Mouse (Mus musculus) mouse trophoblast stem cell (cell line): ENCODE measurements around the gene Hdac10.

Source experiments
- in situ Hi-C, 2 experiments: fragments of 300-500 bp; cut with MseI, MboI; formaldehyde crosslinking; loops; 2 replicates in 1 of 2; 3 replicates in 1 of 2; pipeline ENCODE4 v1.15.1; 2025

Gene Hdac10

GRCm38 (mm10) chr15:89124312-89124711, 4.2 kb downstream of the Hdac10 start:
- in situ Hi-C loops = no loop called here

GRCm38 (mm10) chr15:89123595-89123994, 4.9 kb downstream of the Hdac10 start:
- in situ Hi-C loops = no loop called here

- in situ Hi-C loops = no loop called here
These were observed 5.7 kb downstream of the Hdac10 start, which contains the start of gene Tubgcp6 for GRCm38 (mm10) chr15:89122649-89123366. TSS of gene Tubgcp6 (minus strand) at chr15:89123112.

DNA sequence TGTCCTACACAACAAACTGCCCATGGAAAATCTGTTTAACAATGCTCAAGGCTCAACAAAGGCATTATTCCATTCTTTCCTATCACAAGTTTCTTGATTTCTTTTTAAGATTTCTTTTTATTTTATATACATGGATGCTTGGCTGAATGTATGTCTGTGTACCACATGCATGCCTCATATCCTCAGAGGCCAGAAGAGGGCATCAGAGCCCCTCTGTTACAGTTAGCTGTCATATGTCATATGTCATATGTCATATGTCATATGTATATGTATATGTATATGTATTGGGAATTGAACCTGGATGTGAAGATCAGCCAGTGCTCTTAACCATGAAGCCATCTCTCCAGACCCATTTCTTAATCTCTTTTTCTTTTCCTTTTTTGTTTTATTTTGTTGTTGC, 10.5 kb downstream of the Hdac10 start:
- in situ Hi-C loops = no loop called here

DNA sequence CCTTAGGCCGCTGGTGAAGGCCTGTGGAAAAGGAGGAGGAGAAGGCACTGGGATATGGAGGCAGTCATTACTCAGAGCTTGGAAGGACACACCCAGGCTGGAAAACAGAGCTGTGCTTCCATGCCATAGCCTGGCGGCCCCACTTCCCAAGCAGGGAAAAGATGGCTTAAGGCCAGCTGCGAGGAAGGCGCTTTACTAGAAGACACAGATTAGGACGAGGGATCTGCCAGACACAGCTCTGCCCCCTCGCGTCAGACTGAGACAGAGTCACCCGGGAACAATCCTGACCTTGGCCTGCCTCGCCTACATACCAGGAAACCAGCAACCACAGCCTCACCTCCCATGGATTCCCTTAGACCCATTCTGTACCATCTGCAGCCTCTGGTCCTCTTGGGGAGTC, 18.4 kb downstream of the Hdac10 start:
- in situ Hi-C loops = no loop called here

- in situ Hi-C loops = no loop called here
These were observed 21.5 kb downstream of the Hdac10 start for GRCm38 (mm10) chr15:89106976-89107375.

DNA sequence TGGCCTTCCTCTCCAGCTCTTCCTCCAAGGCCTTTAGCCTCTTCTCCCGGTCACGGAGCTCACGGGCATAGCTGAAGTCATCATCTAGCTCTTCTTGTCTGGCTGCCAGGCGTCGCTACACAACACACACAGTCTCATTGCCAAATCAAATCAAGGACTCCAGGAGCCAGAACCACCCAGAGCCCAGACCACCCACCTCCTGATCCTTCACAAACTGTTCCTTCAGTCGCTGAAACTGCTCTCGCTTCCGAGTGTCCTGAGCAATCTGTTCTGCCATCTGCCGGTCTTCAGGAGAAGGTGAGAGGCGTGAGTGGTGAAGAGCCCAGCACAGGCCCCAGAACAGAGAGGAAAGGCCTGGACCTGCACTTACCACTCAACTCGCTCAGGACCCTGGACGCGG, 22.4 kb downstream of the Hdac10 start:
- in situ Hi-C loops = no loop called here

DNA sequence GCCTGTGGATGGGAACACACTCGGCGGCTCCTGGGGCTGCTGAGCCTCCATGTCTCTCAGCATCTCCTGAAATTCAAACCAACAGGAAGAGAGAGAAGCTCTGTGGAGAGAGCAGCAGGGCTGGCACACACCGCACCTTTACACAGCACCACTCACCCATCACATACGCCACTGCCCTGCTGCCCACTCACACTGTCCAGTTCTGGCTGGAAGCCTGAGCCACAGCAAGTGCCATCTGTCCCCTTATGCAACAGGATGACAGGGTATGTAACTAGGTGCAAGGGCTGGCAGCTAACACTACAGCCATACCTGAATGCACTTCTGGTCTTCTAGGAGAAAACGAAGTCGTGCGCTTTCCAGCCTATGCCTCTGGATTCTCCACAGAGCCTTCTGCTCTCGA, 24.1 kb downstream of the Hdac10 start:
- in situ Hi-C loops = no loop called here

- in situ Hi-C loops = no loop called here
These were observed 24.6 kb downstream of the Hdac10 start for GRCm38 (mm10) chr15:89103921-89104320.

- in situ Hi-C loops = no loop called here
These were observed 25.9 kb downstream of the Hdac10 start for GRCm38 (mm10) chr15:89102646-89103045.

DNA sequence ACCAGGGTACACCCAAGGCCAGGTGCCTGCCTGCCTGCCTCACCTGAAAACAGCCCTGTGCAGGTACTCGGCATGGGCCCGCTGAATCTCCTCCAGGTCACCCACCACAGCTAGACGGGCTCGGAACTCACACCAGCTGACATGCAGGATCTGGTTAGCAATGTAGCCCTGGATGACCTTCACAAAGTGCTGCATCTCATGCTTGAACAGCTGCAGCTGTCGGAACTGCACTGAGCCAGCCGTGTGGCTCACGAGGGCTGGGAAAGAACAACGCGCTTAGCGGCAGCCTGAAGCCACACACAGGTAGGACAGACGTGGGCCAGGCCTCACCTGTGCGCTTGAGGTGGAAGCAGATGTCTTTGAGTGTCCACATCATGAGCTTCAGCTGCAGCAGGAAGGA, 27.7 kb downstream of the Hdac10 start:
- in situ Hi-C loops = no loop called here

DNA sequence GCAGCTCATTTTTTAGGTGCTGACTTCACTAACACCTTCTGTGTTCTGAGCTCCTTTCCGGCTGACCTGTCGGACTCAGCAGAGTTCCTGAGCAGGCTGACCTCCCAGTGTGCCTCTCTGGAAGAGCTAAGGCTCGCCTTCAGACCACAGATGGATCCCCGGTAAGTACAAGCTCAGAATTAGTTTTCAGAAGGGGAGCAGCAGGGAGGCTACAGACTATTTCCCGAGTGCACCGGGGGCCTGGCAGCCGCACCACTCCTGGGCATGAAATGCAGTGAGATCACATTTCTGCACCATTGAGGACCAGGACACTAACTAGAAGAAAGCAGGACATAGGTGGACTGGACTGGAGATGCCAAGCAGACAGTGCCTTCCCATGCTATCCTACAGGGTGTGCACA, 29.9 kb downstream of the Hdac10 start:
- in situ Hi-C loops = no loop called here

DNA sequence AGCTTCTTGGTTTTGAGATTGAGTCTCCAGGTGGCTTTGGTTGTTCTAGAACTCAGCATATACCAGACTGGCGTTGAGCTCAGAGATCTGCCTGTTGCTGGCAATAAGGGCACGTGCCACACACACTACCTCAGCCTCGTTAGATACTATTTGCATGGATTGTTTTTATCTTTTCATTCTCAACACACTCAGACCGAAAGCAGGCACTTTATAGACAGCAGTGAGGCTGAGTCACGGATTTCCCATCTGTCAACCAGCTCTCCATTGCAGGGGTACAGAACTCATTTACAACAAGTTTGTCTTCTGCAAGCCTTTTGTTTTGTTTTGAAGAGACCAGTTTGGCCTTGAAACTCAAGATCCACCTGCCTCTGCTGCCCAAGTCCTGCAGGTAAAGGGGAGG, 31.1 kb downstream of the Hdac10 start:
- in situ Hi-C loops = no loop called here

DNA sequence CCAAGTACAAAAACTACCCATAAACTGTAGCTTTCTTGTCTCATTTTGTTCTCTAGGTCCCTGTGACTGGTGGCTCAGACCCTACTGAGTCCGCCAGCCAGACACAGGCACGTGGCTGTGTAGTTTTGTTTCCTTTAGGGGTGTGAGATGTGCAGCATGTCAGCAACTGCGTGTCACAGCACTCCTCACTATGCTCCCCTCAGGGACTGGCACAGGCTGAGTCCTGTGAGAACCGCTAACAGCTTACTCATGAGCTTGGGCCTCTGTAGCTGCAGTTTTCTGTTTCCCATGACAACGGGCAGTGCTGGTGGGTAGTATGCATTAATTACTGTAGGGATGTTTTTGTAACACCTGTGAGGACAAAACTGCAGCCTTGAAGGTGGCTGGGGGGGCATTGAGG, 36.3 kb downstream of the Hdac10 start:
- in situ Hi-C loops = no loop called here

DNA sequence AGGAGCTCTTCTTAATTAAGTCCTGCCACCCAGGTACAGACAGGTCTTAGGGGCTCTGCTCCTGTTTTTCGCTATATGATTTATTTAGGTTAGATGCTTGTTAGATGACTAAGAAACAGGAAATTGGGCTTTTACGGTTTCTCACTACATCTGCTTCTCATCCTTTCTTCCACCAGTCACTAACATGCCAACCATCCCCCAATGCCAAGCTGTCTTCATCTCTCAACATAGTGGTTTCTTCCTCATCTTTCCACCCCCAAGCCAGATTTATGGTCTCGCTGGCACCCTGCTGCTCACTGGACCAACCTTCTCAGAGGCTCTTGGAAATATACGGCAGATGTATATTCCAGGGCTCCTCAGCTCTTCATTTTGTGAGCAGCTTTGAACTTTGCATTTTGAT, 37.8 kb downstream of the Hdac10 start:
- in situ Hi-C loops = no loop called here

DNA sequence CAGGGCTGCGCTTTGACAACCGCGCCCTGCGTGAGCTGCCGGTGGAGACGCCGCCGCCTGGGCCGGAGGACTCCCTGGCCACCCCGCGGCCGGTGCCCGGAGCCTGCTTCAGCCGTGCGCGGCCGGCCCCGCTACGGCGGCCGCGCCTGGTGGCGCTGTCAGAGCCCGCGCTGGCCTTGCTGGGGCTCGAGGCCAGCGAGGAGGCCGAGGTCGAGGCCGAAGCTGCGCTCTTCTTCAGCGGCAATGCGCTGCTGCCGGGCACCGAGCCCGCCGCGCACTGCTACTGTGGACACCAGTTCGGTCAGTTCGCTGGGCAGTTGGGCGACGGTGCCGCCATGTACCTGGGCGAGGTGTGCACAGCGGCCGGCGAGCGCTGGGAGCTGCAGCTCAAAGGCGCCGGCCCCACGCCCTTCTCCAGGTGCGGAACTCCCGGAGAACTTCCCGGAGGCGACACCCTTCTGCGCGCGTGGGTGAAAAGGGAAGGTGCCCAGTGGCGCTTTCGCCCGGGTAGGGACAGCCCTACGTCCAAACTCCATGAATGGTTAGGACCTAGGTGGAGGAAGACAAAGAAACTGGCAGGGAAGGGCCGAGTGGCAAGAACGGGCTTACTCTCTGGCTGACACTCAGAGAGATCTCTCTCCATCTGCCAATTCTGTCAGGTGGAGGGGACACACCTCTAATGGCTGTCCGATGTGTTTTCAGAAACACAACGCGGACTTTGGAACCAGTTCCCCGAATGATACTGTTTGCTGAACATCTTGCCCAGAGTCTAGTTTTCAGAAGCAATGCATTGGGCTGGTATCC, 39.0 kb downstream of the Hdac10 start:
- in situ Hi-C loops = no loop called here

DNA sequence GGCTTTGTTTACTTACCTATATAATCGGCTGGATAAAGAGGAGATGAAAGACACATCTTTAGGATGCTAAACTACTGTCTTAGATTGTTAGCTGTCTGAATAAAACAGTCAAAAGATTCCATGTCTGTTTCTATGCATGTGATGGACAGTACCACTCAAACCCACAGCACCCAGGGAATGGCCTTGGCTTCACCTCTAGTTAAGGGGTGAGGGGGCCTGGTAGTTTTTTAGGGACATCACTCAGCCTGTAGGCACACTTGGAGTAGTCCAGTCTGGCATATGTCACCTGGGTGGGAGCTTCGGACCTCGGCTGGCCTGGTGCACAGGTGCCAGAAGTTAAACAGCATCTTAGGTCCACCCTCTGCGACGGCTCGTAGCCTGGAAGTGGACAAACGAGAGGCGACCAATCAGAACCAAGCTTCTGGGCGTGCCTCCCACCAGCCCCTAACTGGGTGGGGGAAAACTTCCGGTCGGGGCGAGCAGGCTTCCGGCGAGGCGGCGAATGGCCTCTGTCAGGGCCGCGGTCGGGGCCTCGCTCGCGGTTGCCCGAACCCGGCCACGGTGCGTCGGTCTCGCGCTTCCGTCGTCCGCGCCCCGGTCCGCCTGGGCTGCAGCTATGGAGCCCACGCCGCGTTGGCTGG, 39.8 kb downstream of the Hdac10 start, which contains the start of gene Selenoo:
Gene Selenoo, plus strand, starts transcription at position 478 of the 641 bp plus-strand sequence.
- in situ Hi-C loops = no loop called here

DNA sequence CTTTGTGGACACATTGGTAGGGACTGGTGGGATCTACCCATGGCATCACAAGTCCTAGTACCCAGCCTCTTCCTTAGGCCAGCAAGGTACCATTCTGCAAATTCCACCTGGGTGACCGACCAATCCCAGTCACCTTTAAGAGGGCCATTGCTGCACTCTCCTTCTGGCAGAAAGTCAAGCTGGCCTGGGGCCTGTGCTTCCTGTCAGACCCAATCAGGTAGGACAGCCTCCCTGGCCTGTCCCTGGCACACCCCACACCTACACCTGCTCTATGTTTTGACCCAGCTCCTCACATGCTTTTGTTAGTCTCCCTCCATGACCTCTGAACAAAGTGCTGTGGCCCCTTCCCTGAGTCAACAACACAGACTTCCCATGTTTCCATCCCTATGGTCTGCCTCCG, 43.7 kb downstream of the Hdac10 start:
- in situ Hi-C loops = no loop called here

DNA sequence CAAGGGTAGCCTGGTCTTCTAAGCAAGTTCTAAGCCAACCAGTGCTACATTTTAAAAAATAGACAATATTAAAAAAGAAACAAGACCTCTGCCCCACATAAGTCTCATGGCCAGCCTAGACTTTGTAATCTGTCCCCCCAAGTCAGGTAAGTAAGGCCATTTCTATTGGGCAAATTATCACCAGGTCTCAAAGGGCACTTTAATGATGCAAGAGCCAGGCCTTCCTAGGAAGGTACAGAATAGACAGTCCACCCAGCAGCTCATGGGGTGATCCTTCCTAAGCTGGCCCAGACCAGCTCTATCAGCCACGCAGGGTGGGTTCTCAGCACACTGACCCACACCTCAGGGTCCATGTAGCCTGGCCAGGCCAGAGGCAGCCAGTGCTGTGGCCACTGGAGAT, 44.6 kb downstream of the Hdac10 start:
- in situ Hi-C loops = no loop called here

GRCm38 (mm10) chr15:89078208-89078836, 50.2 kb downstream of the Hdac10 start:
- in situ Hi-C loops = no loop called here

- in situ Hi-C loops = no loop called here
These were observed 52.3 kb downstream of the Hdac10 start for GRCm38 (mm10) chr15:89076156-89076731.
